Mouse (Mus musculus) spleen, postnatal 36 days (tissue): ENCODE results near the gene Gm10570.
A peak's percentile ranks its signal among the peaks of the same experiment; 100 is the strongest.

Experiments used
- DNase-seq, 2 experiments: peaks; one replicate each; pipeline ENCODE4 v3.0.0; 2022; ENCODE audit warnings: low spot score in 2 of 2, mixed read lengths in 1 of 2

Gm10570 gene

GRCm38 (mm10) chr4:130270611-130271347 lies 37.7 kb downstream of the Gm10570 start:
- no peak for DNase-seq

- peak; percentile 9 to 18 for DNase-seq
These were observed 38.4 kb downstream of the Gm10570 start for GRCm38 (mm10) chr4:130270089-130270488.

GRCm38 (mm10) chr4:130268736-130269135 lies 39.7 kb downstream of the Gm10570 start:
- no peak for DNase-seq

DNA sequence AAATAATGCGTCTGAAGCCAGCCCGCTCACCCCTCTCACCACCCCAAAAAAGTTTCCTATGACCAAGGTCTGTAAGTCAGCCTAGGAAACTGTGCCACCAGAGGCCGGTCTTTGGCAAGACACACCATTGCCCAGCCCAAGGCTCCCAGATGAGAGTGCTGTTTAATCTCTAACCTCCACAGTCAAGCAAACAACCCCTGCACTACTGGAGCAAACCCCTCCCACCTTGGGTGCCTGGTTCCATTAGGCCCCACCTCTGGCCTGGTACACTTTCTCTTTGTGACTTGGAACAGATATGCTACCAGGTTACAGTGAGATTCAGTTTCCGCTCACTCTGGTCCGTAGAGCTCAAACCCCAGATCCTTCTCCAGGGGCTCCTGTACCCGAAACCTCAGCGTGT lies 41.4 kb downstream of the Gm10570 start:
- DNase-seq: peak in 1 of 2 experiments; percentile 10

DNA sequence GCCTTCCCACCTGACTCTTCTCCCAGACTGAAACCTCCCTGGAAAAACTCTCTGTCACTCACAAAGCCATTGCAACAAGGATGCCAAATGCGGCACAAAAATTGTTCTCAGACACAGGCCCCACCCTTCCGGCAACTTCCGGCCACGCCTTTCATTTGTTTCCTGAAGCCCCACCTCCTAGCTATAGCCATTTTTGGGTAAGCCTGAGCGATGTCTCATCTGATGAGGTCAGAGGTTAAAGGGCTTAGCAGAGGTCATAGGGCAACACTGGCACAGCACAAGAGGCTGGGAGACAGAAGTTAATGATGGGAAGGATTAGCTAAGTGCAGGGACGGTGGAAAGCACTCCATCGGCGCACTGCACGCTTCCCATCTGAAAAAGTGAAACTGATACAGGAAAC lies 41.9 kb downstream of the Gm10570 start:
- DNase-seq: no peak

- peak; percentile 19 to 38 for DNase-seq
These were observed 43.6 kb downstream of the Gm10570 start for GRCm38 (mm10) chr4:130264698-130265349.

GRCm38 (mm10) chr4:130264131-130264530 lies 44.3 kb downstream of the Gm10570 start:
- no peak for DNase-seq

GRCm38 (mm10) chr4:130260406-130260805 lies 48.1 kb downstream of the Gm10570 start:
- DNase-seq: no peak
